Mouse (Mus musculus): ENCODE results near the gene Olfr297. TPM values are rescaled to one million over a fixed set of nuclear protein-coding genes. Genes with fewer than 3 reads are reported as not detected.

Olfr297 gene
- total RNA-seq (2021) = not detected

DNA sequence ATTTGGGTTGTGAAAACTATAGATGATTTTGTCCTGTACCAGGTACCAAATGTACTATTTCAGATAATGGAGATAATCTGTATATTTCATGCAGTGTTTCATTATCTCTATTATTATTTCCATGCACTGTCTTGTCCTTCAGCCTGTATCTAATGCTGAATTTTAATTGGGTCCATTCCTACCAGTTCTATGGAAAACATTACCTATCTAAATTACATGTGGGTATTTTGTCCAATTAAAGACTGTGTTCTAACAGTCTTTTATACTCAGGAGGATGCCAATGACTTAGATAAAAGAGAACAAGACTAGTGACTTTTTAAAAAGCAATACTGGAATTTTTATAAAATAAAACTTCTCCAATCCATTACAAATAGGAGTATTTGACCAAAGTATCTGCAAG, at the start of gene Olfr297:
Olfr297 (plus strand) TSS at position 301 of the 400 bp plus-strand sequence.
- no peak for DNase-seq (ENCODE audit: low spot score)
- intact Hi-C loops (cut with DNase I) = no loop called here

DNA sequence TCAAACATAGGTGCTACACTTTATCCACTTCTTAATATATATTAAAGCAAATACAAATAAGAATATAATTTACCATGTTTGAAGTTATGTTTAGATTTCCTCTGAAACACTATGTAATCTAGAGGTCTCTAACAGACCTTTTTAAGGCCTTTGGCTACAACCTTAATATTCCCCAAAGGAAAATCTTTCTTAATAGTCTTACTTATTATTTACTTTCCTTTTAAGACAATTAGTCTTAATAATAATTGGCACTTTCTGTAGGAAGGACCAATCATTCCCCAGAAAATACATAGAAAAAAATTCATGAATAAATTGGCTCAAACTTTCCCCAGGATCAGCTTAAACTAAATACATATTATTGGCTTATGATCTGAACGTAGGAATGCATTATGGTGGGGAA, 27.4 kb upstream of the Olfr297 start, which contains the start of gene Olfr298:
Olfr298 (minus strand) TSS at position 101 of the 400 bp plus-strand sequence.
- DNase-seq (ENCODE audit: low spot score) = no peak
- intact Hi-C loops (cut with DNase I) = no loop called here

Other genes with a start within 250 kb of the Olfr297 start
- not detected for gene Olfr310, start 242.8 kb upstream of the Olfr297 start, total RNA-seq (2021)
- not detected for gene Olfr309, start 206.3 kb upstream of the Olfr297 start, total RNA-seq (2021)
- not detected for gene Olfr308, start 194.3 kb upstream of the Olfr297 start, total RNA-seq (2021)
- gene Olfr307, start 182.4 kb upstream of the Olfr297 start, total RNA-seq (2021) = not detected
- not detected for gene Olfr305, start 153.0 kb upstream of the Olfr297 start, total RNA-seq (2021)
- gene Olfr304, start 133.3 kb upstream of the Olfr297 start, total RNA-seq (2021) = not detected
- not detected for gene Olfr303, start 122.2 kb upstream of the Olfr297 start, total RNA-seq (2021)
- not detected for gene Olfr301, start 116.1 kb upstream of the Olfr297 start, total RNA-seq (2021)
- gene Olfr299, start 60.0 kb upstream of the Olfr297 start, total RNA-seq (2021) = not detected
- gene Olfr298, start 27.5 kb upstream of the Olfr297 start, total RNA-seq (2021) = not detected
- not detected for gene Olfr295, start 63.9 kb downstream of the Olfr297 start, total RNA-seq (2021)
- gene Olfr294, start 96.7 kb downstream of the Olfr297 start, total RNA-seq (2021) = not detected
- not detected for gene Olfr293, start 129.1 kb downstream of the Olfr297 start, total RNA-seq (2021)
- gene Olfr292, start 168.4 kb downstream of the Olfr297 start, total RNA-seq (2021) = not detected